8 mouse cellular contexts compared by ENCODE assay signal in genomic region chr6:40324897-40325841, GRCm38 (mm10). TPM values are rescaled to one million over a fixed set of nuclear protein-coding genes. Genes with fewer than 3 reads are reported as not detected.
DNase-seq lines count a peak whose midpoint lies in the region; ATAC-seq and TF ChIP-seq lines count a peak whose summit lies in the region.

Gene Agk, plus strand, starts transcription at chr6:40325172.

- peak within 1 kb of the TSS; percentile 24; the same call in 1 of the 2 replicates for H3K27ac ChIP-seq in cortical plate, adult 2 months (ENCODE audit: insufficient read depth, low read length)

- ATAC-seq in megakaryocyte progenitor cell, adult 5-6 weeks (replicated peaks; ENCODE audit: poor library complexity): peak; percentile 99

- H3K4me3 ChIP-seq in cortical plate, adult 2 months (ENCODE audit: insufficient read depth, low read length): peak within 1 kb of the TSS; percentile 91

- no peak for TF ChIP-seq CTCF in cortical plate, adult 2 months (IDR thresholded peaks at IDR 0.05; ENCODE audit: extremely low read depth, insufficient read depth, low read length)

- TF ChIP-seq POLR2A in cortical plate, adult 2 months (IDR thresholded peaks at IDR 0.05; ENCODE audit: extremely low read depth, insufficient read depth, low read length): peak; percentile 33; the same call in 1 of the 2 replicates

- H3K4me1 ChIP-seq in cortical plate, adult 2 months (ENCODE audit: control insufficient read depth, insufficient read depth, low read length): no peaks in the 10 kb centered on the region; the same call in 1 of the 2 replicates

- peak; percentile 93 for DNase-seq in ZHBTc4 (ENCODE audit: low read depth, low spot score)
- DNase-seq in gastrocnemius, postnatal 10 days: peak; percentile 75
- DNase-seq in induced T-regulatory cell, adult 2 months (ENCODE audit: low read depth): peak; percentile 91
- peak; percentile 38 to 65 for DNase-seq in left cerebral cortex, adult 9 months (ENCODE audit: low spot score in 2 of 2)
- peak; percentile 67 for DNase-seq in right cerebral cortex, postnatal 14 days
- DNase-seq in urinary bladder, postnatal 36 days (ENCODE audit: low spot score in 2 of 2): peak; percentile 62 to 74

RNA-seq across cellular contexts. Expression of gene Agk, which starts in this region (rescaled TPM):
- 38.1 and 40.8 TPM in 2 replicates for polyA plus RNA-seq in cortical plate, adult 2 months (2012; rRNA removed)
- 10 to 100 TPM; 12.2 to 13.9 TPM for total RNA-seq in gastrocnemius, postnatal 10 days (2021)
- total RNA-seq in megakaryocyte progenitor cell, adult 5-6 weeks (2015): 24.7 and 29.7 TPM in 2 replicates
- total RNA-seq in megakaryocyte progenitor cell, adult 5-6 weeks (2017): 30.0 and 45.8 TPM in 2 replicates

Comparison
In these comparisons a context has a peak if more than half of its experiments do, and no peak if none do; other contexts are left out.
1. Peak in every context shown above with its lines: DNase-seq, ATAC-seq, H3K4me3 ChIP-seq and H3K27ac ChIP-seq.